Mouse (Mus musculus) liver, adult 2 months (tissue): ENCODE measurements around the gene Vmn1r188.

ENCODE experiments used
- CTCF ChIP-seq: fragments of 200-500 bp; IDR thresholded peaks from 2 replicates; pipeline ENCODE4 v1.5.1; 2011; ENCODE audit warnings: low read depth, low read length, control low read depth
- POLR2A ChIP-seq: fragments of 200-500 bp; IDR thresholded peaks from 2 replicates; pipeline ENCODE4 v1.6.1; 2011; ENCODE audit warnings: low read length, control low read depth; ENCODE audit not compliant: insufficient read depth; ENCODE audit errors: extremely low read depth

- TF ChIP-seq CTCF (no peak), POLR2A (no peak)
Observed at GRCm38 (mm10) chr13:22036149-22036956, 47.9 kb upstream of the Vmn1r188 start.
